Mouse (Mus musculus): Measurements from ENCODE around the gene Nr2e1. TPM values are rescaled to one million over a fixed set of nuclear protein-coding genes. Genes with fewer than 3 reads are reported as not detected.

The Nr2e1 gene
- polyA plus RNA-seq (2014; fragmentation: Nextera tagmentation; extraction: Ambion mirVana), result not detected in 2 replicates

GRCm38 (mm10) chr10:42583157-42583872 lies at the start of gene Nr2e1, which contains the start of gene Ostm1:
Gene Nr2e1, minus strand, starts transcription at chr10:42583632.
Gene Ostm1, plus strand, starts transcription at chr10:42583822.
- H3K27me3 ChIP-seq (ENCODE audit: control insufficient read depth, insufficient read depth, low read length), result peaks cover 99% of the 10 kb centered on the region
- peaks cover 11% of the 10 kb centered on the region for H3K4me1 ChIP-seq (ENCODE audit: control insufficient read depth, insufficient read depth, low read length)
- H3K27ac ChIP-seq (ENCODE audit: low read depth, low read length), result no peak within 1 kb of the TSS
- ATAC-seq (ENCODE audit: insufficient read depth, low FRiP score, low TSS enrichment), result no peak
- peak; percentile 68 for DNase-seq (ENCODE audit: low spot score)
- no peak within 1 kb of the TSS for H3K9ac ChIP-seq (ENCODE audit: low read length)
- peak within 1 kb of the TSS; percentile 7; the same call in 1 of the 2 replicates for H3K4me3 ChIP-seq (ENCODE audit: low read depth, low read length)
- H3K36me3 ChIP-seq (ENCODE audit: control insufficient read depth, insufficient read depth, low read length), result no peaks in the 10 kb centered on the region
- peak within 1 kb of the TSS; percentile 35 for H3K4me2 ChIP-seq (ENCODE audit: low read depth)
- peaks cover 2% of the 10 kb centered on the region; the same call in 1 of the 2 replicates for H3K9me3 ChIP-seq (ENCODE audit: control insufficient read depth, low read length)
- WGBS, result under 1% methylated on average over 43 of the region's 43 CpGs

- peak; percentile 53 for DNase-seq (ENCODE audit: low spot score)
- ATAC-seq (ENCODE audit: insufficient read depth, low FRiP score, low TSS enrichment), result no peak; the same call in 1 of the 2 replicates
- WGBS, result under 1% methylated on average over 39 of the region's 39 CpGs
- peak overlapping the region; percentile 29 for H3K4me2 ChIP-seq (ENCODE audit: low read depth)
- peak overlapping the region; percentile 14; the same call in 1 of the 2 replicates for H3K4me3 ChIP-seq (ENCODE audit: low read depth, low read length)
- no peak overlapping the region for H3K9ac ChIP-seq (ENCODE audit: low read length)
- H3K27ac ChIP-seq (ENCODE audit: low read depth, low read length), result no peak overlapping the region
- no peaks in the 10 kb centered on the region for H3K36me3 ChIP-seq (ENCODE audit: control insufficient read depth, insufficient read depth, low read length)
- peaks cover 99% of the 10 kb centered on the region for H3K27me3 ChIP-seq (ENCODE audit: control insufficient read depth, insufficient read depth, low read length)
- H3K4me1 ChIP-seq (ENCODE audit: control insufficient read depth, insufficient read depth, low read length), result peaks cover 14% of the 10 kb centered on the region
- H3K9me3 ChIP-seq (ENCODE audit: control insufficient read depth, low read length), result no peaks in the 10 kb centered on the region
These were observed 49.3 kb upstream of the Nr2e1 start for GRCm38 (mm10) chr10:42632453-42633360.

- no peak for ATAC-seq (ENCODE audit: insufficient read depth, low FRiP score, low TSS enrichment)
- Histone ChIP-seq H3K4me1 (ENCODE audit: control insufficient read depth, insufficient read depth, low read length) (peaks cover 14% of the 10 kb centered on the region), H3K4me2 (ENCODE audit: low read depth) (peak overlapping the region; percentile 23)
These were observed 48.5 kb upstream of the Nr2e1 start for GRCm38 (mm10) chr10:42631754-42632452.

DNA sequence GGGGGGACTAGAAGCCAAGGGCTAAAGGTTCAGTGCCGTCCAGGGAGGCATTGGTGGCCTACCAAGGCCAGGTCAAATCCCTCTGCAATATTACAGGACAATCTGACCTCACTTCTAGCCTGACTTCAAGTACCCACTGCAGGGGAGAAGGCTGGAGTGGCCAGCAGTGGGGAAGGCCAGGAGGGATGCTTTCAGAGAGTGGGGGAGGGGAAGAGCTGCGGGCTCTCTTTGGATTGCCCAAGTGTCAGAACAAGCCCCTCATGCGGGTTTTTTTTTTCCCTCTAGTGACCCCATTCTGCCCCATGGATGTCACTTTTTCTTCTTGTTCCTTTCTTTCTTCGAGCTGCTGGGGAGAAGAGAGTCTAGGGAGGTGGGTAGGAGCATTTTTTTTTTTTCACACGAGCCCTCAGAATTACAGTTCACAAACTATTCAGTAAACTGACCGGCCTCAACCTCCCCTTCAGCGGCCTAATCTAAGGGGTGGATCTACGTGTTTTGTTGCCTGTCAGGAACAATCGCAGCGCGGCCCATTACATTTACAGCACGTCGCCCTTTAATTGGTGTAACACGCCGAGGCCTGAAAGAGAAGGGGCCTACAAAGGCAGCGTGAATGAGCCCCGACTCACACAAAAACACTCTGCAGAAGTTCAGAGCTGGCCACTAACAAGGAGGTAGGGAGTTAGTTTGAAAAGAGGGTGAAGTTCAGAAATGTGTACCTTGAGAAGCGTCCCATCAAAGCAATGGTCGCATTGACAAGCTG lies 47.3 kb upstream of the Nr2e1 start:
- Histone ChIP-seq H3K9me3 (ENCODE audit: control insufficient read depth, low read length) (no peaks in the 10 kb centered on the region), H3K27me3 (ENCODE audit: control insufficient read depth, insufficient read depth, low read length) (peaks cover 99% of the 10 kb centered on the region), H3K4me3 (ENCODE audit: low read depth, low read length) (no peak overlapping the region), H3K4me2 (ENCODE audit: low read depth) (no peak overlapping the region), H3K4me1 (ENCODE audit: control insufficient read depth, insufficient read depth, low read length) (peaks cover 14% of the 10 kb centered on the region), H3K9ac (ENCODE audit: low read length) (no peak overlapping the region), H3K27ac (ENCODE audit: low read depth, low read length) (no peak overlapping the region), H3K36me3 (ENCODE audit: control insufficient read depth, insufficient read depth, low read length) (no peaks in the 10 kb centered on the region)
- under 1% methylated on average over 19 of the region's 19 CpGs for WGBS
- DNase-seq (ENCODE audit: low spot score) (peak; percentile 81), ATAC-seq (ENCODE audit: insufficient read depth, low FRiP score, low TSS enrichment) (peak; percentile 72)

More at GRCm38 (mm10) chr10:42631754-42632452, 48.5 kb upstream of the Nr2e1 start:
- peaks cover 99% of the 10 kb centered on the region for H3K27me3 ChIP-seq (ENCODE audit: control insufficient read depth, insufficient read depth, low read length)
- no peak overlapping the region for H3K27ac ChIP-seq (ENCODE audit: low read depth, low read length)
- H3K9me3 ChIP-seq (ENCODE audit: control insufficient read depth, low read length), result no peaks in the 10 kb centered on the region
- under 1% methylated on average over 42 of the region's 42 CpGs for WGBS
- DNase-seq (ENCODE audit: low spot score), result peak; percentile 41
- H3K4me3 ChIP-seq (ENCODE audit: low read depth, low read length), result no peak overlapping the region
- H3K36me3 ChIP-seq (ENCODE audit: control insufficient read depth, insufficient read depth, low read length), result no peaks in the 10 kb centered on the region
- no peak overlapping the region for H3K9ac ChIP-seq (ENCODE audit: low read length)

GRCm38 (mm10) chr10:42625907-42626306 lies 42.5 kb upstream of the Nr2e1 start:
- H3K9ac ChIP-seq (ENCODE audit: low read length), result no peak overlapping the region
- H3K36me3 ChIP-seq (ENCODE audit: control insufficient read depth, insufficient read depth, low read length), result no peaks in the 10 kb centered on the region
- DNase-seq (ENCODE audit: low spot score), result no peak
- H3K4me2 ChIP-seq (ENCODE audit: low read depth), result no peak overlapping the region
- peaks cover 90% of the 10 kb centered on the region for H3K27me3 ChIP-seq (ENCODE audit: control insufficient read depth, insufficient read depth, low read length)
- H3K27ac ChIP-seq (ENCODE audit: low read depth, low read length), result no peak overlapping the region
- no peaks in the 10 kb centered on the region for H3K9me3 ChIP-seq (ENCODE audit: control insufficient read depth, low read length)
- H3K4me1 ChIP-seq (ENCODE audit: control insufficient read depth, insufficient read depth, low read length), result peaks cover 3% of the 10 kb centered on the region; the same call in 1 of the 2 replicates
- ATAC-seq (ENCODE audit: insufficient read depth, low FRiP score, low TSS enrichment), result no peak
- no peak overlapping the region for H3K4me3 ChIP-seq (ENCODE audit: low read depth, low read length)
- 88% methylated on average over 2 of the region's 2 CpGs for WGBS

GRCm38 (mm10) chr10:42618291-42618690 lies 34.9 kb upstream of the Nr2e1 start:
- WGBS, result 40% methylated on average over 2 of the region's 2 CpGs
- DNase-seq (ENCODE audit: low spot score) (no peak), ATAC-seq (ENCODE audit: insufficient read depth, low FRiP score, low TSS enrichment) (no peak)
- no peaks in the 10 kb centered on the region for H3K9me3 ChIP-seq (ENCODE audit: control insufficient read depth, low read length)
- H3K27ac ChIP-seq (ENCODE audit: low read depth, low read length), result no peak overlapping the region
- H3K36me3 ChIP-seq (ENCODE audit: control insufficient read depth, insufficient read depth, low read length), result no peaks in the 10 kb centered on the region
- no peak overlapping the region for H3K4me3 ChIP-seq (ENCODE audit: low read depth, low read length)
- peaks cover 89% of the 10 kb centered on the region for H3K27me3 ChIP-seq (ENCODE audit: control insufficient read depth, insufficient read depth, low read length)
- H3K9ac ChIP-seq (ENCODE audit: low read length), result no peak overlapping the region
- H3K4me2 ChIP-seq (ENCODE audit: low read depth), result no peak overlapping the region
- H3K4me1 ChIP-seq (ENCODE audit: control insufficient read depth, insufficient read depth, low read length), result peaks cover 2% of the 10 kb centered on the region; the same call in 1 of the 2 replicates

DNA sequence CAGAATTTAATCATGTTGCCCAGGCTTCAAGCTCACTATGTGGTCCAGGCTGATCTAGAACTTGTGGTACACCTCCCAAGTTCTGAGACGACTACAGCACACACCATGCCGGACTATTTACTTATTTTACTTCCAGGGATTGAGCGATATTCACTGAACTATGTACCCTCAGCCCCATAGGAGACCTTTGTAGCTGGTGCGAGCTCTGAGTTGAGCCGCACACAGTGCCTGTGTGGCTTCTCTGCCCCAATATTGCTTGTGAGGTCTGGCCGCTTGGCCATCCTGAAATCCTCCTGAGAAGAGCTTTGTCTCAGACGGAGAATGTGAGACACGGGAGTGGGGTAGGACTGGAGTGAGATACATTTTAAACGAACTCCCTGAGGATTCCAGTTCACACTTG lies 31.3 kb upstream of the Nr2e1 start:
- Histone ChIP-seq H3K27ac (ENCODE audit: low read depth, low read length) (no peak overlapping the region), H3K4me1 (ENCODE audit: control insufficient read depth, insufficient read depth, low read length) (peaks cover 4% of the 10 kb centered on the region; the same call in 1 of the 2 replicates), H3K9ac (ENCODE audit: low read length) (no peak overlapping the region), H3K9me3 (ENCODE audit: control insufficient read depth, low read length) (no peaks in the 10 kb centered on the region), H3K4me3 (ENCODE audit: low read depth, low read length) (no peak overlapping the region), H3K27me3 (ENCODE audit: control insufficient read depth, insufficient read depth, low read length) (peaks cover 91% of the 10 kb centered on the region), H3K4me2 (ENCODE audit: low read depth) (no peak overlapping the region), H3K36me3 (ENCODE audit: control insufficient read depth, insufficient read depth, low read length) (no peaks in the 10 kb centered on the region)
- ATAC-seq (ENCODE audit: insufficient read depth, low FRiP score, low TSS enrichment) (no peak), DNase-seq (ENCODE audit: low spot score) (no peak)
- WGBS, result 8% methylated on average over 9 of the region's 9 CpGs

Data from neural tube, embryonic 11.5 days (tissue).